Mouse (Mus musculus): Measurements from ENCODE around the gene Nup210l.

GRCm38 (mm10) chr3:90097928-90098327 is 6.0 kb upstream of the Nup210l start:
- TF ChIP-seq CTCF (IDR thresholded peaks at IDR 0.05; ENCODE audit: extremely low read depth, insufficient read depth, low read length), result no peak
- no peak for TF ChIP-seq POLR2A (IDR thresholded peaks at IDR 0.05; ENCODE audit: extremely low read depth, insufficient read depth, low read length)

All from cortical plate, adult 2 months (tissue).